Mouse (Mus musculus): ENCODE data around the gene Fkbp11.

Gene Fkbp11

DNA sequence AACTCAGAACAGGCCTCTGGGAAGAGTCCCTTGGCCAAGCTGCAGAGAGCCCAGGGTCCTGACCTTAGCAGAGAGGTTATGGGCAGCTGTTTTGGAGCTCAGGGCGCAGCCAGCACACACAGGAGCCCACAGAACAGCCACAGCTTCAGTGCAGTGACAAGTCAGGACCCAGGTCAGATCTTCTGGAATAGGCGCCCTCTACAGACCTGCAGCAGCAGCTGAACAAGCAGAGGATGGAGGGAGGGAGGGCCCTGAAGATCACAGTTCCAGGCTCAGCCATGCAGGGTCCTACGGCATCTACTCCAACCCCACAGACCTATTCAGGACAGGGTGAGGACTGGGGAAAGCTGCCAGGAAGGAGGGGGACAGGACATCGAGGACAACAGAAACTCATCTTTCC lies 10.8 kb upstream of the Fkbp11 start:
- no peak for DNase-seq (ENCODE audit: low spot score)

DNA sequence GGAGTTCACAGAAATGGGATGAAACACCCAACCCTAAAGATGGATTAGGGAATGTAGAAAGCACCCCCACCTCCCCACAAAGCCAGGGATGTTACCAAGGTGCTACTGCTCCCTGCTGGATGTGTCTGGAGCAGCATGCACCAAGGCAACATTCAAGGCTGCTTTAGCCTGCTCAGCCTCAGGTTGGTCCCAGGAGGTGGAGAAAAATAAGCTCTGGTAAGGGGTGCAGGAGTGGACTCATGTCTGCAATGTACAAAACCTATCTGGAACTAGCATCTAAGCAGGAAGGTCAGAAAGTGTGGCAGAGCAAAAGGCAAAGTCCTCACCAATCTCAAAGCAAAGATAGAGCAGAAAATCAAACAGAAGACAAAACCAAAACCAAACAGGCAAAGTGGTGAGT lies 9.9 kb upstream of the Fkbp11 start:
- peak; percentile 36 for DNase-seq (ENCODE audit: low spot score)

DNA sequence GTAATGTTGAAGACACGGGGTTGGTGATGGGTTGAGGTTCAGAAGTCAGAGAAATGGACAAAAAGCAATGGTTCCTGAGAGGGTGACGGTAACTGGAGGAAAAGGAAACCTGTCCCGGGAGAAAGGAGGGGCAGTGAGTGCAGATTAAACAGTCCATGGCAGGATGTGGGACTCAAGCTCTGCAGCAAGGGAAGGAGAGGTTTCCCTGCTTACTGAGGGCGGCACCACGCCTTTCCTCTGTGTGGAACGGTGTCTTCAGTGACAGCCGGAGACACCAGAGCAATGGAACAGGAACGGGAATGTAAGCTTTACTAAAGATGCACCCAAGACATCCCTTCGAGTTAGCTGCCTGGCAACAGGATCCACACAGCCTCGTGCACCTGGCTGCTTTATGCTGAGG lies 8.5 kb upstream of the Fkbp11 start:
- DNase-seq (ENCODE audit: low spot score), result no peak

DNA sequence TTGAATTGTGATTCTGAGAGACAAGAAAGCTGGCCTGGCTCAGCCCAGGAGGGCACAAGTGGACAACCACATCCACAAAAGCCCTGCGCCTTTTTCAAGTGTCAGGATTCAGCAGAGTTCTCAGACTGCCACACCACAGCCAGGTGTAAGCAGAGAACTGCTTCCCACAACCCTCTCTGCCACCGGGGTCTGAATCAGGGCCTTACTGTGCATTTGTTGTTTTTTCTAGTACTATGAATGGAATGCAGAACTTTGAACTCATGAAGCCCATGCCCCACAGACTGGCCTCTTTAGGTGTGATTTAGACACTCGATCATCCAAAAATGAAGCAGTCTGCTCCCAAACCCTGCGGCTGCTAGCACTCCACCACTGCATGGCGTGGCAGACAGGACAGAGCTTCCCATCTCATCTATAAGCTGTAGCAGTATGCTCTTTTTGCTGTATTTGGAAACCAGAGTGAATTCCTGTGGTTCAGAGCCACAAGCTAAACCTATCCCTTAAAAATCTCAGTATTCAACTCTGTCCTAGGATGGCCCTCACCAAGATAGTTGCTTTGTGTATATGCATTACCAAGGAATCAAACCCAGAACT lies 6.1 kb upstream of the Fkbp11 start:
- no peak for DNase-seq (ENCODE audit: low spot score)

DNA sequence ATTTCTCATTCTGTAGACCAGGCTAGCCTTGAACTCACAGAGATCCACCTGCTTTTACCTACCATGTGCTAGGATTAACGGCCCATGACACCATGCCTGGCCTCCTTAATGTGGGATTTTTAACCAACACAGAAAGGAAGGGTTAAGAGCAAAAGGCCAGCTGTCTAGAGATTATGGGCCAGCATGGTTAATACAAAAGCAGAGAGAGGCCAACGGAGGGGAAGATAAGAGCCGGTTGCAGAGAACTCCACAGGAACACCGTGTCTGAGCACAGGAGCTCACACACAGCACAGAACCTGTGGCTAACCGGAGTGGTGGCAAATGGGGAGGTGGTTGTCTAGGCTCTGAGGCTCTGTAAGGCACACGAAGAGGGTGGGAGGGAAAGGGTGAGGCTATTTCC lies 5.4 kb upstream of the Fkbp11 start:
- DNase-seq (ENCODE audit: low spot score), result no peak

DNA sequence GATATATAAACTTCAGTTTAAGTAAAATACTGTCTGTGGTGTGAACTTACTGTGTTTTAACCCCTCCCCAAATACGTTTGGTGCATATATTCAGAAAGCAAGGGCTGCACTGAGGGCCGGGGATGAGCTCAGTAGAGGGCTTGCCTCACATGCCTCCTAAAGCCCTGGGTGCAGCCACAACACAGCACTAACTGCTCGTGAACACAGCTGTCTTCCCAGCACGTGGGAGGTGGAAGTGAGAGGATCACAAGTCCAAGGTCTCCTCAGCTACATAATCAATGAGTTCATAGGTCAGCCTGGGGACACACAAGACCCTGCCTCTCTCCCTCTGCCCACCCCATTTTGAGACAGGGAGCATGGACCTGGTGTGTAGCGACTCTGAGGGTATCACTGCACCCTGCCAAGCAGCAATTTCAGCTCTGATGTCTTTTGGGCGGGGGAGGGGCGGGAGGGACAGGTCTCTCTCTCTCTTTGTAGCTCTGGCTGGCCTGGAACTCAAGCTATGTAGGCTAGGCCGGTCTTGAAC lies 4.1 kb upstream of the Fkbp11 start:
- no peak for DNase-seq (ENCODE audit: low spot score)

DNA sequence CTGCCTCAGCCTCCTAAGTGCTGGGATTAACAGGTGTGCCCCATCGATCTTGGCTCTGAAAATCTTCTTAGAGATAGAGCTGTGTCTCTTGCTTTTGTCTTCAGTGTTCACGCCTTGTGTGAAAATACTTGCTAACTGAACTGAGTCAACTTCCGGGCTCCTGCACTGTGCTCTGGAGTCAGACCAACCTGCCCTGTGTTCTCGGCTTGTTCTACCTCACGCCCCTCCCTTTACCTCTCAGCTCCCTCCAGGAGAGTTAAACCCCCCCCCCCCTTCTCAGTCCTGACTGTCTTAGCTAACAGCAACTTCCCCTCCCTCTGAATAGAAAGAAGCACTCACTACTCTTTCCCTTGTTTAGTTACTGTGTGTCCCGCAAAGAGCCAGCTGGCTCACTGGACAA lies 2.8 kb upstream of the Fkbp11 start:
- no peak for DNase-seq (ENCODE audit: low spot score)

DNA sequence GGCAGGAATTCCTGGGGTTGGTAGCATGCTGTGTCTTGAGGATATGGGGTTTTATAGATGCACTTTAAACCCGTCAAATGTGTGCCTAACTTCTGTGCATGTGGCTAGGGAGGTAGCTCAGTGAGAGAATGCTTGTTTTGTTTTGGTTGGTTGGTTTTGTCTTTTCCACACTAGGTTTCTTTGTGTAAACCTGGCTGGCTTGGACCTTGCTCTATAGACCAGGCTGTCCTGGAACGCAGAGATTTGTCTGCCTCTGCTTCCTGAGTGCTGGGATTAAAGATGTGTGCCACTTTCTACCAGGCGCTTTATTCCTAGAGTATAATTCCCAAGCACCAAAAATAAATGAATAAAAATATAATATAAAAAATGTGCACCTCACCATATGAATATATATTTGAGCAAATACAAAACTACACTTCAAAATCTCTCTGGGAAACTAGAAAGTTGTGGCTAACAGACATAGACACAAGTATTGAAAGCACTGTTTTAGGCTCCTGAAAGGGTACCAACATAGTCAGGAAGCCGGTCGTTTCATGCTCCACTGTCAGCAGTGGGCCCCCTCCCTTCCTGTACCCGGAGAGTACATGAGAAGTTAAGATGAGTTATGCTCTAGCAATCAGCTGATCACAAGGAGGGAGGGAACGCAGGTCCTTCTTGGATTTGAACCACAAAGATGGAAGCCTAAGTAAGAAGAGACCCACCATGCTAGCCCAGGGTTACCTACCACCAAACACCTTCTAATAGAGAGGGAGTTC lies 2.0 kb upstream of the Fkbp11 start:
- no peak for DNase-seq (ENCODE audit: low spot score)

DNA sequence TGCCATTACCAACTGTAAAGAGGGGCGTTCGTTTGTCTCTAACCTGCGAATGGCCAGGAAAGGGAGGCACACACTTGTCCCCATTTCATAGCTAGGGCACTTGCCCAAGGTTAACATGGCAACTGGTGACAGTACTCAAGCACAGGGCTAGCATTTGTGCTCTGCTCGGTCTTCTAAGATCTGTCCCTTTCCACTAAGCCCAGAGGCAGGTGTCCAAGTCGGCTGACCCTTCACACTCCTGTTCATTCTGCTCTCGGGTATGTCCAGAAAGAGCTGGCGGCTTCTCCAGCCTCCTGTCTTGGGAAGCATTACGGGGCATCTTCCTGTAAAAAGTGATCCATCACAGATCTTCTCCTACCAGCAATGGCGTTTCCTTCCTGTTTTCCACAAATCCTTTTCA lies 368 bp upstream of the Fkbp11 start:
- no peak for DNase-seq (ENCODE audit: low spot score)

DNA sequence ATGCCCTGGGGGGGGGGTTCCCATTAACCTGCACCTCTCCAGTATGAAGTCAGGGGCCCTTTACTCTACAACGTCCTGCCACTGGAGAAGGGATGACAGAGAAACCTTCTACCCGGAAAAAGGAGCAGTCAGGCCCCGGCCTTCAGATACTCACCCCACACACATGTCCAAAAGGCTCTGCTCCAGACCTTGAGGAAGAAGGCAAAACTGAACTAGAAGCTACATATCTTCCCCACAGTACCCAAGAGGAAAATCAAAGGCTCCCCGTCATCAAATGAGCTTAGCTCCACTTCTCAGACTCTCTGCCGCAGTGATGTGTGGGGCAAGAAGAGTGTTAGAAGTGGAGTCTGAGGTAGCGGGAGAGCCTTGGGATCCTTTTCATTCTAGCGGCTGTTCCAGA lies 1.3 kb downstream of the Fkbp11 start:
- no peak for DNase-seq (ENCODE audit: low spot score)

DNA sequence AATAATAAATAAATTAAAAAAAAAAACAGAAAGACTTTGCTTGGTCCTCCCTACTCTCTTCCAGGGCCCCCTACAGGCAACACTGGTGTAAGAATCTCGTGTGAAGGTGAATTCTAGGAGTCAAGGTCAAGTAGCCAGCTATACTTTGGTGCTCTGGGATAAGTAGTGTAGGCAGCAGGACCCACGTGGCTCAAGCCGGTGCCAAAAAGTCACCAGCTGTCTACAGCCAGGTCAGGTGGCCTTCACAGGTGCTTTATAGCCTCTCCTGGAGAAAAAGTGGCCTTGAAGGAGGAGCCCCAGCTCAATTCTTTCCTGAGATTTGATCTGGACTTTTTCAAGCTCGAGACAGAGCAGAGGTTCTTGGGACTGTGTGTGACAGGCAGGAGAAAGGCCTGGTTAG lies 1.9 kb downstream of the Fkbp11 start:
- no peak for DNase-seq (ENCODE audit: low spot score)

DNA sequence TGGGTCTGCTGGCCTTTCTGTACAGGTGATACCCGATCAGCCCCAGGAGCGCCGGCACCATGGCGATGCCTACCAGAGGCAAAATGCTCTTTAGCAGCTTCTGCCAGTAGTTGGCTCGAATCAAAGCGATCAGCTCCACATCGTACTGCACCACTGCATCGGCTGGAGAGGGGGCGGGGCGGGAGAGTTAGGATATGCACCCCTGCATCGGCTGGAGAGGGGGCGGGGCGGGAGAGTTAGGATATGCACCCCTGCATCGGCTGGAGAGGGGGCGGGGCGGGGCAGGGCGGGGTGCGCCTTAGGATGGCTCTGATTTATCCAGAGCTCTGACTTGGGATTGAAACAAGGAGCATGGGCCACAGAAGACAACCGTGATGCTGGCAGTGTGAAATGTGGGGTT lies 3.6 kb downstream of the Fkbp11 start:
- DNase-seq (ENCODE audit: low spot score), result no peak

DNA sequence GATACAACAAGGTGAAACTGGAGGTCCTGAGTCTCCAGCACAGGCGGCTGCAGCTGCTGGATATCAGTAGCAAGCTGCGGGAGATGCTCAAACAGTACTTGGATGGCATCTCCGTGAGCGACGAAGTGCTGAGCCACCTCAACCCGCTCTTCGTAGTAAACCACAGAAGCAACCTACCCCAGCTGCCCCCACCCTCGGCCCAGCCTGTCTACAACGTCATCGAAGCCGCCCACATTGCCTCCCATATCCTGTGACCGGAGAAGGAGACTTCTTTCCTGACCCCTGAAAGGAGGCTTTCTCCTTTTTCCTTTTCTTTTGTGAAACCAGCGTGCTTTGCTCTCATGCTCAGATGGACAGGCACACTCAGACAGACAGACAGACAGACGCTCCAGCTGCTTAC lies 5.1 kb downstream of the Fkbp11 start:
- DNase-seq (ENCODE audit: low spot score), result no peak

DNA sequence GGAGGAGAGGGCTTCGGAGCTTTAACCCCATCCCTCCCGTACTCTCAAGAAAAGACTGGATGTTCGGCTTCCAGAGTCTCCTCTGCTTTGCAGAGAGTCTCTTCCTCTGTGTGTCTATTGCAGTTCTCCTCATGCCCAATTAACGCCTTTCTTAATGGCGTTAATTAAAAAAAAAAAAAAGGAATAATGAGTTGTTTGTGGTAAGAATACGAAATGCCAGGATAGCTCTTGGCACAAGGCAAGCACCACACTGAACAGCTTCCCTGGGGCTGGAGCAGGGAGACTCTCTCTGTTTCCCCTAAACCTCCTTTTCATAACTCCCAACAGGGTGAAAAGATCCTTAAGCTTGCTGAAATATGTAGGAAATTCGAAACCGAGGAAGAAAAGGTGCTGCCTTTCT lies 5.8 kb downstream of the Fkbp11 start:
- no peak for DNase-seq (ENCODE audit: low spot score)

DNA sequence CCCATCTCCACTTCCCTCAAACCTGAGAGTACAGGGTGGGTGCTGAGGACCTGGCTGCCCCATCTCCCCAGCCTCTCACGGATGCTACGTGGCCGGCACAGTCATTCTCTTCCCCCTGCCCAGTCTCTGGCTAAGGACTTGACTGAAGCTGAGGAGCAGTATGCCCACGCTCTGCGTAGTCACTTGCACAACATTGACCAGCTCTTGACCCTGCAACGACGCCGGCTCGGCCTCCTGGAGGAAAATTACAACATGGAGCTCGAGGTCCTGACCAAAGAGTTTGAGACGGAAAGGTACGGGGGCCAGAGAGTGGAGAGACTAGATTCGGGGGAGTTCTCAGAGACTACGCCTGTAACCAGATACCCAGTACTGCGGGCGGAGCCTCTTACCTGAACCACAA lies 10.7 kb downstream of the Fkbp11 start:
- no peak for DNase-seq (ENCODE audit: low spot score)

DNA sequence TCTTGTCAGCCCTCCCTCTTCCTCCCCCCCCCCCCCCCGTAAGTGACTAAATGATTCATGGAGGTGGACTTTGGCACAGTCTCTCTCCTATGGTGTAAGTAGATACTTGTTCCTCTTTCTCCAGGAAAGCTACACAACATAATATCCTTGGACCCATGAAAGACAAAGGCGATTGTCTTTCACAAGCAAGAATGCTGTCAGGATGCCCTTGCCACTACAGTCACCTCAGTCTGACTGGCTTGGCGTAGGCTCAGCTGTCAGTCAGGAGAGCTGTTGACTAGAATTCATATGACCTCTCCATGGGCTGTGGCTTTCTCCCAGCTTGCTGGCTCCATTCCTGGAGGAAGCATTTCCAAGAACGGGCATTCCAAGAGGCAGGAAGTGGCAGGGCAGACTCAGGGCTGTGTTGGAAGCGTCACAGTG lies 13.8 kb downstream of the Fkbp11 start:
- no peak for DNase-seq (ENCODE audit: low spot score)

DNA sequence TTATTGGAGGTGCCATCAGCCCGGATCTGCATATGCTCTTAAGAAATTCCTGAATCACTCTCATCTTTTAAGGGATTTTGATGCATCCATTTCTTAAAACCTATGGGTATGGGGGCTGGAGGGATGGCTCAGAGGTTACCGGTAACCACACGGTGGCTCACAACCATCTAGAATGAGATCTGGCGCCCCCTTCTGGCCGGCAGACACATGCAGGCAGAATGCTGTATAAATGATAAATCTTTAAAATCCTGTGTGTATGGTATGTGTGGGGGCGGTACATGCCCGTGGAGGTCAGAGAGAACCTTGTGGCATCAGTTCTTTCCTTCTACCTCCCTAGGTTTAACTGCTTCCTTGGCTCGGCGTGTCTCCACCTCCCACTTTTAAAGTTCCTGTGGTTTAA lies 17.6 kb downstream of the Fkbp11 start:
- DNase-seq (ENCODE audit: low spot score), result peak; percentile 36

DNA sequence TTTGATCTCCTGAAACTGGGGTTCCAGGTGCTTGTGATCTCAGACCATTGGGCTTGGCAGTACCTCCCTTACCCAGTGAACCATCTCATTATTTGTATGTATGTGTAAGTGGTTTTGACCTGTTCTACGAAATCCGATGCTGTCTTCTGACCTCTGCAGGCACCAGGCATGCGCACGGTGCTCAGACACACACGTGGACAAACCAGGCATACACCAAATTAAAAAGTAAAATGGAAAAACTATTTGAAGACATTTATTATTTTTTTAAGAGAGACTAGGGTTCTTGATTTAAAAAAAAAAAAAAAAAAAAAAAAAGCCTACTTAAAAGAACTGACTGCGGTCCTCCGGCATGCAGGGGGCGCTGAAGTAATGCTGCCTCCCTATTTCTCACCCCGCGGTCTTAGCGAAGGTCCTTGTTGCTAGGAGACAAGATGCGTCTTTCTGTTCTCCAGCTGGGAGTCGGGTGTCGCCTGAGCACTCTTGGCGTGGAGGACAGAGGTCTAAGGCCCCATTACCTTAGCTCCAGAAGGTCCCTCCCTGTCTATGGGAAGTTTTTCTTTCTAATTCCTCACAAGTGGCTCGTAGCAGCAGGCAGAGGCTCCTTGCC lies 20.1 kb downstream of the Fkbp11 start, which contains the start of gene Ccdc65:
Ccdc65 (plus strand) TSS at position 442 of the 607 bp plus-strand sequence.
- DNase-seq (ENCODE audit: low spot score), result peak; percentile 87

DNA sequence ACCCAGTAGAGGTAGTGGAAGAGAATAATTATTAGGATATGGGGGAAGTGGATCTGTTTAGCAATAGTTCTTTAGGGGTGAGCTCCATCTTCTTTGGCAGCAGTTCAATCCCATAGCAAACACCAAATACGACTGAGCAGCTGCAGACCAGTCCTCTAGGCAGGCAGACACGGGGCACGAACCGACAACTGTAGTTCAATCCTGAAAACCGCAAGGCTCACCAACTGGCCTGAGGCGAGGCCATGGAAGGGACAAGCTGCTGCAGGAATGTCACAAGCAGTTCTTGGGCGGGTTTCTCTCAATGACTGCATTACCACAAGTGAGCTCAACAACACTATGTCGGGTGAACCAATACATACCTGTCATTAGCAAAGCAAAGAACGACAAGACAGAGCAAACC lies 23.7 kb downstream of the Fkbp11 start:
- no peak for DNase-seq (ENCODE audit: low spot score)

DNA sequence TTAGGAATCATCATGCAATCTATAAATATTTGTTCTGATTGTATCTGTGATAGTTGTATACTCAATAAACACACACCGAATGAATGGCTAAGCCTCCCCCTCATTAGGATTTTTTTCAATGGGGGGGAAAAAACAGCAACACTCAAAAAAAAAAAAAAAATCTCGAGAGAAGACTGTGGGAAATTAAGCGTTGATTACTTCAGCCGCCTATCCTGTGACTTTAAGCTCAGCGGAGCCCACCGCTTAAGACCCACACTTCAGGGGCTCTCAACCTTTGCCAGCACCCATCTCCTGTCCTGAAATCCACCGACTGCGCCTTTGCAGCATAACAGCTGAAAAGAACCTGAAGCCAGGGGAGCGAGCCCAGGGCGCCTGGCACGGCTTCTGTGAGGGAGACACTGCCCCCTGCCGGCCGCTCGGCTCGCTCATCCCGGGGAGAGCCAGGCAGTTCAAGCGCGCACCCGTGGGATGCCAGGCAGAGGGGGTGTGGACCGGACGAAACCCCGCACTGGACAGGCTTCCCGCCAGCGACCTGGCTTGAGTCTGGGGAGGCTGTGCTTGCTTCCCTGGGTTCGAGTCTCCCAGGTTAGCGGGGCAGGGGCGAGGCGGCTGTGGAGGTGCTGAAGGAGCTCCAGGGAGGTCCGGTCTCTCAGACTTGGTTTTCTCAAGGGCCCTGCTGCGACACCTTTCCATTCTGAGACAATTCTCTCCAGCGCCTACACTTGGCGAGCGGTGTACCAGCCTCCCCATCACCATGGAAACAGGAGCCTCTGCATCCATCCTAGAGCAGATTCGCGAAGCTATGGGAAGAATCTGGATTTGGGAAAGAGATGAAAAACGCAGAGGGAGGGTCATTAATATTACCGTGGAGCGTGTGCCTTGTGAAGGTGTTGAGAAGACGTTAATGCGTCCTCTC lies 28.6 kb downstream of the Fkbp11 start:
- DNase-seq (ENCODE audit: low spot score), result peak; percentile 93

DNA sequence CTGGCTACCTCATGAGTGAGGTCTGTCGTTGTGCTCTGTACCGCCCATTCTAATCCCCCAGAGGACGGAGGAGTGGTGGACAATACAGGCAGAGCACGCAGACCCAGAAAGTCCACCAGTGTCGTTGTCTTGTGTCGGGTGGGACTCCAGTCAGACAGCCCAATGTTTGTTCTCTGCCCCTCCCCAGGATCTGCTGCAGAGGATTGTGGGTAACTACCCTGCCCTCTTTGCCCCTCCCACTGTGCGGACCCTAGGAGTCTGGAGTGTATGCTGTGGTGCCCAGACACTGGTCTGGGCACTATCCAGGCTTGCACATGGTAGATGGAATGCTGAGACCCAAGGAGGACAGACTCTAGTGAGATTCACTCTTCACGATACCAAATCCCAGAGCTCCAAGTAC lies 31.8 kb downstream of the Fkbp11 start:
- no peak for DNase-seq (ENCODE audit: low spot score)

DNA sequence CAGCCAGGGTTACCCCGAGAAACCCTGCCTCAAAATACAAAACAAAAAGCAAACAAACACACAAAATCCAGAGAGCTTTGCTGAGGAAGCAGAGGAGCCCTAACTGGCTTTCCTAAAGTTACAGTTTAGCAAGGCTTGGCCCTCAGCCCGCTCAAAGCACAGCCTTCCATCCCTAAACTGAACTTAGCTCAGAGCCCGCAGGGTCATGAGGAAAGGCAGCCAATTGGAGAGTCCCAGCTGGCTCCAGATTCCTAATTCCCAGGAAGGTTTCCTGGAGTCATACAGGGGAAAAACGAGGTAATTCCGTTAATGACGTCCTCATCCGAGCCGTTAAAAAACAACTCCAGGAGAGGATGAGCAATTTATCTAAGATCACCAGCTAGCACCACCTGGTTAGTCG lies 32.3 kb downstream of the Fkbp11 start:
- DNase-seq (ENCODE audit: low spot score), result no peak

Data from MN1 (cell line).